Mouse (Mus musculus) MEL (cell line): ENCODE measurements at regions not wholly inside any gene's neighbourhood (a gene's known extent, or its start where the extent isn't known, plus 50 kb on each side); places are given as distances from the start of the nearest gene placed in this dataset.

Experiments
- DNase-seq: peaks from one replicate; pipeline ENCODE4 v3.0.0; 2011; ENCODE audit warnings: low read depth, low spot score
- H3K27ac ChIP-seq: 2 replicates; pipeline ENCODE4 v1.5.1; 2012; ENCODE audit warnings: low read depth, mild to moderate bottlenecking, control low read depth, low read length, moderate library complexity; ENCODE audit not compliant: control insufficient read depth
- H3K27me3 ChIP-seq, 2 experiments: fragments of 150-350 bp in 1 of 2; sonication (generic) in 1 of 2; 2 replicates each; pipeline ENCODE4 v1.6.1; 2012; ENCODE audit warnings: low read length in 2 of 2, mild to moderate bottlenecking in 2 of 2, improper control_type of control experiment in 1 of 2, moderate library complexity in 1 of 2; ENCODE audit not compliant: insufficient read depth in 2 of 2, control insufficient read depth in 1 of 2
- H3K36me3 ChIP-seq, 2 experiments: 2 replicates each; pipeline ENCODE4 v1.6.1; 2012 to 2014; ENCODE audit warnings: low read length in 2 of 2, improper control_type of control experiment in 1 of 2, inconsistent platforms in 1 of 2, mild to moderate bottlenecking in 1 of 2; ENCODE audit not compliant: insufficient read depth in 2 of 2, control insufficient read depth in 1 of 2
- H3K4me1 ChIP-seq, 2 experiments: fragments of 150-350 bp in 1 of 2; sonication (generic) in 1 of 2; 2 replicates each; pipeline ENCODE4 v1.6.1; 2012; ENCODE audit warnings: low read length in 2 of 2, improper control_type of control experiment in 1 of 2, mild to moderate bottlenecking in 1 of 2; ENCODE audit not compliant: insufficient read depth in 2 of 2, control insufficient read depth in 1 of 2
- H3K4me3 ChIP-seq, 2 experiments: fragments of 150-350 bp in 1 of 2; sonication (generic) in 1 of 2; 2 replicates each; pipeline ENCODE4 v1.5.1; 2012; ENCODE audit warnings: low read depth in 2 of 2, low read length in 2 of 2, mild to moderate bottlenecking in 2 of 2, moderate library complexity in 2 of 2, control low read depth in 1 of 2, improper control_type of control experiment in 1 of 2; ENCODE audit not compliant: control insufficient read depth in 1 of 2, insufficient read depth in 1 of 2
- H3K79me2 ChIP-seq: 2 replicates; pipeline ENCODE4 v1.6.1; 2012; ENCODE audit warnings: mild to moderate bottlenecking, low read length, moderate library complexity; ENCODE audit not compliant: control insufficient read depth, poor library complexity, insufficient read depth
- H3K9ac ChIP-seq: 2 replicates; pipeline ENCODE4 v1.6.1; 2012; ENCODE audit warnings: low read depth, mild to moderate bottlenecking, control low read depth, low read length, moderate library complexity; ENCODE audit not compliant: control insufficient read depth, poor library complexity, severe bottlenecking
- H3K9me3 ChIP-seq: fragments of 150-350 bp; sonication (generic); replicated peaks from 2 replicates; pipeline ENCODE4 v1.6.1; 2012; ENCODE audit warnings: mild to moderate bottlenecking, low read length, improper control_type of control experiment, moderate library complexity; ENCODE audit not compliant: insufficient read depth
- BHLHE40 ChIP-seq: IDR thresholded peaks from 2 replicates; pipeline ENCODE4 v1.6.1; 2012; ENCODE audit warnings: low read depth, mild to moderate bottlenecking, inconsistent platforms, low read length, improper control_type of control experiment, borderline replicate concordance
- CHD2 ChIP-seq: IDR thresholded peaks from 2 replicates; pipeline ENCODE4 v1.6.1; 2011; ENCODE audit warnings: low read length, improper control_type of control experiment
- EP300 ChIP-seq, 2 experiments: IDR thresholded peaks; 2 replicates each; pipeline ENCODE4 v1.6.1; 2011; ENCODE audit warnings: improper control_type of control experiment in 2 of 2, low read length in 2 of 2, low read depth in 1 of 2, mild to moderate bottlenecking in 1 of 2
- ETS1 ChIP-seq: IDR thresholded peaks from 2 replicates; pipeline ENCODE4 v1.6.1; 2012; ENCODE audit warnings: low read depth, mild to moderate bottlenecking, inconsistent platforms, low read length, improper control_type of control experiment, moderate library complexity
- GABPA ChIP-seq: IDR thresholded peaks from 2 replicates; pipeline ENCODE4 v1.6.1; 2012; ENCODE audit warnings: low read depth, mild to moderate bottlenecking, inconsistent platforms, low read length, improper control_type of control experiment, moderate library complexity
- GATA1 ChIP-seq: IDR thresholded peaks from 2 replicates; pipeline ENCODE4 v1.6.1; 2011; ENCODE audit warnings: low read depth, low read length, improper control_type of control experiment
- HCFC1 ChIP-seq: IDR thresholded peaks from 2 replicates; pipeline ENCODE4 v1.6.1; 2012; ENCODE audit warnings: low read depth, mild to moderate bottlenecking, inconsistent platforms, low read length, improper control_type of control experiment, moderate library complexity
- JUND ChIP-seq: IDR thresholded peaks from 2 replicates; pipeline ENCODE4 v1.6.1; 2011; ENCODE audit warnings: low read depth, mild to moderate bottlenecking, improper control_type of control experiment, low read length
- MAFK ChIP-seq: IDR thresholded peaks from 2 replicates; pipeline ENCODE4 v1.6.1; 2011; ENCODE audit warnings: low read depth, mild to moderate bottlenecking, low read length, improper control_type of control experiment, borderline replicate concordance
- MYC ChIP-seq: IDR thresholded peaks from 2 replicates; pipeline ENCODE4 v1.6.1; 2011; ENCODE audit warnings: low read depth, mild to moderate bottlenecking, low read length, improper control_type of control experiment, moderate library complexity
- POLR2A ChIP-seq, 2 experiments: IDR thresholded peaks; 2 replicates each; pipeline ENCODE4 v1.6.1; 2011 to 2012; ENCODE audit warnings: low read length in 2 of 2, mild to moderate bottlenecking in 2 of 2, control low read depth in 1 of 2, improper control_type of control experiment in 1 of 2, low read depth in 1 of 2, moderate library complexity in 1 of 2; ENCODE audit not compliant: control insufficient read depth in 1 of 2, insufficient read depth in 1 of 2, poor library complexity in 1 of 2
- POLR2AphosphoS2 ChIP-seq: IDR thresholded peaks from 2 replicates; pipeline ENCODE4 v1.6.1; 2011; ENCODE audit warnings: low read length, improper control_type of control experiment
- USF1 ChIP-seq: IDR thresholded peaks from 2 replicates; pipeline ENCODE4 v1.6.1; 2014; ENCODE audit warnings: low read depth, mild to moderate bottlenecking, inconsistent platforms, low read length, improper control_type of control experiment, moderate library complexity
- ZNF384 ChIP-seq: IDR thresholded peaks from 2 replicates; pipeline ENCODE4 v1.6.1; 2012; ENCODE audit warnings: low read depth, mild to moderate bottlenecking, inconsistent platforms, low read length, improper control_type of control experiment

DNA sequence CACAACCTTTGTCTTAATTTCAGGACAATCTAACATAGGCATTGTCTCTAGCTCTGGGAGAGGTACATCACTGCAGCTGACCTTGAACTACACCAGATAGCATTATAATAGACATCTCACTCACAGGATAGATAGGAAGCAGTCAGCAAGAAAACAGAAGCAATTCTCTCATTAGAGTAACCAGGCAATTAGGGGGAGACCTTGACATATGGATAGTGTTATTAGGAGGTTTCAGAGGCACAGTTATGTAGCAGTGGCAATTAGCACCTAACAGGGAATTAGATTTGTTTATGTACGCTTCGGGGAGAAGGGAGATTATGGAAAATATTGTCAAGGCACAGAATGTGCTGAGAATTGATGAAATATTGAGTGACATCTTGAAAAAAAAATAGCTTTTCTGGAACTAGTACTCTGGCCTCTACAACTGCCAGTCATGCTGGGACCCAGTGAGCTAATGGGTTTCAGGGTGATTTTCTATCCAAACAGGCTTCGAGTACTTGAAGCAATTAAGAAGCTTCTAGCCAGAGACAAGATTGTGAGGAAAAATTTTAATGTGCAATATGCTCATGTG is 216.8 kb upstream of the Aco1 start:
- Histone ChIP-seq H3K27ac (no peak overlapping the region), H3K79me2 (no peaks in the 10 kb centered on the region), H3K4me1 (no peaks in the 10 kb centered on the region), H3K9me3 (no peaks in the 10 kb centered on the region), H3K27me3 (no peaks in the 10 kb centered on the region), H3K36me3 (no peaks in the 10 kb centered on the region), H3K9ac (no peak overlapping the region), H3K4me3 (no peak overlapping the region)
- TF ChIP-seq EP300 (IDR thresholded peaks at IDR 0.05; ENCODE audit: low read depth in 1 of 2, low read length in 2 of 2) (no peak), JUND (no peak), USF1 (no peak), POLR2AphosphoS2 (no peak), BHLHE40 (no peak), GATA1 (no peak)
- DNase-seq: no peak

DNA sequence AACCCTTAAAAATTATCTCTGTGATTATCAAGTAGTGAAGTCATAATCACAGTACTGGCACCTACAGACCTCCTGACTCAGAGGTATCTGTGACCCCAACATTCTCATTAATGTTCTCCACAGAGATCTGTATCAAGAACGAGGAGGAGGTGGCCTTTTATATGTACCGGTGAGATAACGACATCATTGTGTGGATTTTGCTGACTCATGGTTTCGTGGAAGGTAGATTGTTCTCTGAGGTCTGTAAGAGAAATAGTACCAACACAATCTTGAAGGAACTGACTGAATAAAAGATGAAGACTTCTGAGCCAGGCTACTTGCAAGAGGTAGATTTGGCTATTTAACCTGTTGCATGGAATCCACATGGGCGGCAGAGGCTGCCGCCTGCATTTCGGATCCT is 216.3 kb upstream of the Aco1 start:
- Histone ChIP-seq H3K4me3 (no peak overlapping the region), H3K9ac (no peak overlapping the region), H3K79me2 (no peaks in the 10 kb centered on the region), H3K27me3 (no peaks in the 10 kb centered on the region), H3K9me3 (no peaks in the 10 kb centered on the region), H3K36me3 (no peaks in the 10 kb centered on the region), H3K27ac (no peak overlapping the region), H3K4me1 (no peaks in the 10 kb centered on the region)
- TF ChIP-seq HCFC1 (no peak), POLR2A (IDR thresholded peaks at IDR 0.05; ENCODE audit: control insufficient read depth in 1 of 2, insufficient read depth in 1 of 2, low read depth in 1 of 2, low read length in 2 of 2, poor library complexity in 1 of 2) (no peak), CHD2 (no peak), MAFK (0 out of 2 replicates have a peak, but pooled peaks have one; percentile 25), MYC (no peak), ETS1 (no peak)
- DNase-seq: no peak

- Histone ChIP-seq H3K79me2 (no peaks in the 10 kb centered on the region), H3K27me3 (no peaks in the 10 kb centered on the region), H3K27ac (no peak overlapping the region), H3K9ac (no peak overlapping the region), H3K4me1 (no peaks in the 10 kb centered on the region), H3K36me3 (no peaks in the 10 kb centered on the region), H3K9me3 (no peaks in the 10 kb centered on the region), H3K4me3 (no peak overlapping the region)
- TF ChIP-seq ZNF384: no peak
- TF ChIP-seq CHD2: no peak
- no peak for TF ChIP-seq MYC
- no peak for TF ChIP-seq GABPA
- no peak for DNase-seq
Measured at GRCm38 (mm10) chr4:39928491-39928890, 214.4 kb upstream of the Aco1 start.
